Mouse (Mus musculus): ENCODE results near the gene Prkn. TPM values are rescaled to one million over a fixed set of nuclear protein-coding genes. Genes with fewer than 3 reads are reported as not detected.

Prkn gene
- polyA plus RNA-seq, 1 experiment from 2014 or later = 2.8 TPM

GRCm38 (mm10) chr17:11029348-11029747 lies 189.2 kb downstream of the Prkn start:
- Histone ChIP-seq H3K4me2 (replicated peaks; ENCODE audit: low read depth, low read length) (no peak overlapping the region), H3K27ac (ENCODE audit: low read length) (no peak overlapping the region), H3K4me1 (ENCODE audit: insufficient read depth, low read depth, low read length) (no peaks in the 10 kb centered on the region), H3K27me3 (replicated peaks; ENCODE audit: insufficient read depth, low read length) (no peaks in the 10 kb centered on the region), H3K9ac (replicated peaks; ENCODE audit: low read depth) (no peak overlapping the region), H3K36me3 (ENCODE audit: insufficient read depth, low read length) (no peaks in the 10 kb centered on the region), H3K9me3 (ENCODE audit: low read length) (no peaks in the 10 kb centered on the region), H3K4me3 (ENCODE audit: low read depth, low read length) (no peak overlapping the region)
- ATAC-seq = no peak
- TF ChIP-seq CTCF (IDR thresholded peaks at IDR 0.05) (no peak; the same call in 1 of the 2 replicates), EP300 (IDR thresholded peaks at IDR 0.05) (no peak)
- no peak for DNase-seq (ENCODE audit: low spot score)
- 95% methylated on average over 4 of the region's 4 CpGs for WGBS

GRCm38 (mm10) chr17:11030936-11031335 lies 190.8 kb downstream of the Prkn start:
- no peak overlapping the region for H3K4me2 ChIP-seq (replicated peaks; ENCODE audit: low read depth, low read length)
- no peak overlapping the region for H3K4me3 ChIP-seq (ENCODE audit: low read depth, low read length)
- H3K27me3 ChIP-seq (replicated peaks; ENCODE audit: insufficient read depth, low read length) = no peaks in the 10 kb centered on the region
- no peaks in the 10 kb centered on the region for H3K4me1 ChIP-seq (ENCODE audit: insufficient read depth, low read depth, low read length)
- no peak overlapping the region for H3K9ac ChIP-seq (replicated peaks; ENCODE audit: low read depth)
- no peaks in the 10 kb centered on the region for H3K36me3 ChIP-seq (ENCODE audit: insufficient read depth, low read length)
- 78% methylated on average over 4 of the region's 4 CpGs for WGBS
- ATAC-seq (no peak), DNase-seq (ENCODE audit: low spot score) (no peak)
- TF ChIP-seq CTCF (IDR thresholded peaks at IDR 0.05) = no peak
- no peak for TF ChIP-seq EP300 (IDR thresholded peaks at IDR 0.05)
- no peak overlapping the region for H3K27ac ChIP-seq (ENCODE audit: low read length)
- H3K9me3 ChIP-seq (ENCODE audit: low read length) = no peaks in the 10 kb centered on the region

- peak; percentile 36 for DNase-seq (ENCODE audit: low spot score)
- no peak overlapping the region for H3K4me2 ChIP-seq (replicated peaks; ENCODE audit: low read depth, low read length)
- no peaks in the 10 kb centered on the region for H3K36me3 ChIP-seq (ENCODE audit: insufficient read depth, low read length)
- H3K4me3 ChIP-seq (ENCODE audit: low read depth, low read length) = no peak overlapping the region
- no peak overlapping the region for H3K9ac ChIP-seq (replicated peaks; ENCODE audit: low read depth)
- H3K4me1 ChIP-seq (ENCODE audit: insufficient read depth, low read depth, low read length) = no peaks in the 10 kb centered on the region
- ATAC-seq = peak; percentile 32; the same call in 1 of the 2 replicates
- H3K9me3 ChIP-seq (ENCODE audit: low read length) = no peaks in the 10 kb centered on the region
- 44% methylated on average over 2 of the region's 2 CpGs for WGBS
- H3K27me3 ChIP-seq (replicated peaks; ENCODE audit: insufficient read depth, low read length) = no peaks in the 10 kb centered on the region
- H3K27ac ChIP-seq (ENCODE audit: low read length) = no peak overlapping the region
- TF ChIP-seq CTCF (IDR thresholded peaks at IDR 0.05) (no peak), EP300 (IDR thresholded peaks at IDR 0.05) (no peak)
These were observed 192.2 kb downstream of the Prkn start for GRCm38 (mm10) chr17:11032366-11032765.

- H3K4me2 ChIP-seq (replicated peaks; ENCODE audit: low read depth, low read length) = no peak overlapping the region
- no peak overlapping the region for H3K4me3 ChIP-seq (ENCODE audit: low read depth, low read length)
- ATAC-seq = no peak
- H3K9ac ChIP-seq (replicated peaks; ENCODE audit: low read depth) = no peak overlapping the region
- 68% methylated on average over 2 of the region's 2 CpGs for WGBS
- TF ChIP-seq CTCF (IDR thresholded peaks at IDR 0.05) = no peak
- DNase-seq (ENCODE audit: low spot score) = no peak
- no peaks in the 10 kb centered on the region for H3K36me3 ChIP-seq (ENCODE audit: insufficient read depth, low read length)
- H3K27me3 ChIP-seq (replicated peaks; ENCODE audit: insufficient read depth, low read length) = no peaks in the 10 kb centered on the region
- no peaks in the 10 kb centered on the region for H3K9me3 ChIP-seq (ENCODE audit: low read length)
- no peaks in the 10 kb centered on the region for H3K4me1 ChIP-seq (ENCODE audit: insufficient read depth, low read depth, low read length)
- H3K27ac ChIP-seq (ENCODE audit: low read length) = no peak overlapping the region
These were observed 193.4 kb downstream of the Prkn start for GRCm38 (mm10) chr17:11033594-11033993.

- H3K4me3 ChIP-seq (ENCODE audit: low read depth, low read length) = no peak overlapping the region
- WGBS = 92% methylated on average over 1 of the region's 1 CpGs
- no peak overlapping the region for H3K27ac ChIP-seq (ENCODE audit: low read length)
- H3K4me1 ChIP-seq (ENCODE audit: insufficient read depth, low read depth, low read length) = no peaks in the 10 kb centered on the region
- peak; percentile 80 for DNase-seq (ENCODE audit: low spot score)
- no peaks in the 10 kb centered on the region for H3K9me3 ChIP-seq (ENCODE audit: low read length)
- no peaks in the 10 kb centered on the region for H3K36me3 ChIP-seq (ENCODE audit: insufficient read depth, low read length)
- TF ChIP-seq CTCF (IDR thresholded peaks at IDR 0.05) (no peak), EP300 (IDR thresholded peaks at IDR 0.05) (no peak)
- H3K9ac ChIP-seq (replicated peaks; ENCODE audit: low read depth) = no peak overlapping the region
- H3K4me2 ChIP-seq (replicated peaks; ENCODE audit: low read depth, low read length) = no peak overlapping the region
- no peaks in the 10 kb centered on the region for H3K27me3 ChIP-seq (replicated peaks; ENCODE audit: insufficient read depth, low read length)
- ATAC-seq = peak; percentile 91
These were observed 198.1 kb downstream of the Prkn start for GRCm38 (mm10) chr17:11038272-11038671.

- no peak for TF ChIP-seq CTCF (IDR thresholded peaks at IDR 0.05)
- no peak for TF ChIP-seq EP300 (IDR thresholded peaks at IDR 0.05)
- Histone ChIP-seq H3K4me3 (ENCODE audit: low read depth, low read length) (no peak overlapping the region), H3K27me3 (replicated peaks; ENCODE audit: insufficient read depth, low read length) (no peaks in the 10 kb centered on the region), H3K27ac (ENCODE audit: low read length) (no peak overlapping the region), H3K4me1 (ENCODE audit: insufficient read depth, low read depth, low read length) (no peaks in the 10 kb centered on the region), H3K9ac (replicated peaks; ENCODE audit: low read depth) (no peak overlapping the region), H3K4me2 (replicated peaks; ENCODE audit: low read depth, low read length) (no peak overlapping the region), H3K9me3 (ENCODE audit: low read length) (no peaks in the 10 kb centered on the region), H3K36me3 (ENCODE audit: insufficient read depth, low read length) (no peaks in the 10 kb centered on the region)
- 87% methylated on average over 1 of the region's 1 CpGs for WGBS
- DNase-seq (ENCODE audit: low spot score) (no peak), ATAC-seq (no peak)
These were observed 218.8 kb downstream of the Prkn start for GRCm38 (mm10) chr17:11058986-11059385.

Data from lung, postnatal 0 days (tissue).